Mouse (Mus musculus) olfactory bulb, adult 2 months (tissue): Measurements from ENCODE around the gene Tas2r121.

Source experiments
- CTCF ChIP-seq: fragments of 200-500 bp; IDR thresholded peaks from 2 replicates; pipeline ENCODE4 v1.5.1; 2012; ENCODE audit warnings: low read depth, mild to moderate bottlenecking, low read length, moderate library complexity; ENCODE audit not compliant: insufficient read depth
- POLR2A ChIP-seq: fragments of 200-500 bp; IDR thresholded peaks from 2 replicates; pipeline ENCODE4 v1.6.1; 2012; ENCODE audit warnings: mild to moderate bottlenecking, low read depth, low read length, moderate library complexity; ENCODE audit not compliant: insufficient read depth

DNA sequence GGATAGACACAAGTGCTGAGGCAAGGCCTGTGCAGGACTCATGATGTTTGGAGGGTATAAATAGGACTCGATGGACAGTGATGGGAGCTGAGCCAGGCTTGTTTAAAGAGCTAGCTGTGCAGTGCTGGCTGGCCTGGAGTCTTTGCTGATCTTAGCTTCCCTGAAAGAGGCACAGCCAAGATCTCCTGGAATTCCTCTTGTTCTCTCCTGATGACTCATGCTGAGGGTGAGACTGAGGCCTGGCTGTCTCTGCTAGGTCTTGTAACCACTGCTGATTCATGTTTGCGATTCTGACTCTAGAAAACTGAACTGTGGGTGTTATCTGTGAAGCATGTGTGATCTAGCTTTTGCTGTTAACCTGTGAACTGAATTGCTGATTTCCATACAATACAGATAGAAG lies 49.4 kb upstream of the Tas2r121 start:
- TF ChIP-seq CTCF (no peak), POLR2A (no peak)
